Mouse (Mus musculus): ENCODE measurements around the gene Maml2.

GRCm38 (mm10) chr9:13601729-13602128 lies 304.0 kb downstream of the Maml2 start:
- TF ChIP-seq GATA1 (IDR thresholded peaks at IDR 0.05; ENCODE audit: low read length) = no peak
- no peak for TF ChIP-seq TAL1 (IDR thresholded peaks at IDR 0.05; ENCODE audit: low read length)
